Mouse (Mus musculus) limb, embryonic 12.5 days (tissue): ENCODE measurements around the gene Usp32. TPM values are rescaled to one million over a fixed set of nuclear protein-coding genes. Genes with fewer than 3 reads are reported as not detected.

Experiments
- ATAC-seq: fragments of 200-750 bp; cut with Nextera tagmentation; 2 replicates; pipeline ENCODE4 v1.8.0; 2017; ENCODE audit warnings: low read depth, moderate TSS enrichment; ENCODE audit not compliant: insufficient number of reproducible peaks, insufficient read depth, low FRiP score, low TSS enrichment
- H3K27ac ChIP-seq: fragments of 300-500 bp; sonication (generic); 2 replicates; pipeline ENCODE4 v1.5.1; 2016; ENCODE audit warnings: mild to moderate bottlenecking, moderate library complexity
- H3K27me3 ChIP-seq: fragments of 300-500 bp; sonication (generic); 2 replicates; pipeline ENCODE4 v1.6.1; 2016; ENCODE audit warnings: mild to moderate bottlenecking, moderate library complexity
- H3K36me3 ChIP-seq: fragments of 300-500 bp; sonication (generic); 2 replicates; pipeline ENCODE4 v1.6.1; 2016; ENCODE audit warnings: mild to moderate bottlenecking, moderate library complexity
- H3K4me1 ChIP-seq: fragments of 300-500 bp; sonication (generic); replicated peaks from 2 replicates; pipeline ENCODE4 v1.6.1; 2016
- H3K4me2 ChIP-seq: fragments of 300-500 bp; sonication (generic); 2 replicates; pipeline ENCODE4 v1.6.1; 2016; ENCODE audit warnings: mild to moderate bottlenecking, moderate library complexity
- H3K4me3 ChIP-seq: fragments of 300-500 bp; sonication (generic); replicated peaks from 2 replicates; pipeline ENCODE4 v1.5.1; 2016; ENCODE audit warnings: mild to moderate bottlenecking
- H3K9ac ChIP-seq: fragments of 300-500 bp; sonication (generic); replicated peaks from 2 replicates; pipeline ENCODE4 v1.6.1; 2016; ENCODE audit warnings: mild to moderate bottlenecking, moderate library complexity
- H3K9me3 ChIP-seq: fragments of 300-500 bp; sonication (generic); 2 replicates; pipeline ENCODE4 v1.6.1; 2016; ENCODE audit warnings: mild to moderate bottlenecking, moderate library complexity
- WGBS: fragments of 180-500 bp; shearing (Covaris S2); methylation state at CpG from one replicate; pipeline ENCODE4 v1.1.7; 2016; 5-methylcytosine and 5-hydroxymethylcytosine counted together
- polyA plus RNA-seq: library from polyadenylated mRNA; unstranded; fragments of >200 nt; fragmentation: Nextera tagmentation; extraction: Ambion mirVana; gene quantifications from 2 replicates; pipeline ENCODE4 v1.2.1, GENCODE M21; 2016

Gene Usp32
- polyA plus RNA-seq, 1 experiment from 2014 or later, result 5.2 TPM

- no peak overlapping the region for H3K4me3 ChIP-seq
- no peaks in the 10 kb centered on the region for H3K36me3 ChIP-seq
- H3K9ac ChIP-seq, result no peak overlapping the region
- H3K4me2 ChIP-seq, result no peak overlapping the region
- H3K4me1 ChIP-seq, result no peaks in the 10 kb centered on the region
- no peak overlapping the region for H3K27ac ChIP-seq
- H3K9me3 ChIP-seq, result no peaks in the 10 kb centered on the region
- H3K27me3 ChIP-seq, result no peaks in the 10 kb centered on the region
- 88% methylated on average over 4 of the region's 4 CpGs for WGBS
- ATAC-seq, result no peak
Observed at GRCm38 (mm10) chr11:85058562-85058961, 81.4 kb downstream of the Usp32 start.

GRCm38 (mm10) chr11:85057544-85057943 is 82.4 kb downstream of the Usp32 start:
- Histone ChIP-seq H3K4me1 (no peaks in the 10 kb centered on the region), H3K9me3 (no peaks in the 10 kb centered on the region), H3K4me3 (no peak overlapping the region), H3K36me3 (no peaks in the 10 kb centered on the region), H3K27ac (no peak overlapping the region), H3K27me3 (no peaks in the 10 kb centered on the region), H3K9ac (no peak overlapping the region), H3K4me2 (no peak overlapping the region)
- ATAC-seq, result no peak
- 94% methylated on average over 1 of the region's 1 CpGs for WGBS

GRCm38 (mm10) chr11:85056901-85057300 is 83.1 kb downstream of the Usp32 start:
- Histone ChIP-seq H3K27me3 (no peaks in the 10 kb centered on the region), H3K36me3 (no peaks in the 10 kb centered on the region), H3K27ac (no peak overlapping the region), H3K9ac (no peak overlapping the region), H3K4me1 (no peaks in the 10 kb centered on the region), H3K9me3 (no peaks in the 10 kb centered on the region), H3K4me3 (no peak overlapping the region), H3K4me2 (no peak overlapping the region)
- ATAC-seq, result no peak
- WGBS, result 84% methylated on average over 5 of the region's 5 CpGs

GRCm38 (mm10) chr11:85055561-85055960 is 84.4 kb downstream of the Usp32 start:
- Histone ChIP-seq H3K9ac (no peak overlapping the region), H3K27me3 (no peaks in the 10 kb centered on the region), H3K36me3 (0 out of 2 replicates have a peak, but pooled peaks cover 2% of the 10 kb centered on the region), H3K27ac (no peak overlapping the region), H3K9me3 (no peaks in the 10 kb centered on the region), H3K4me2 (no peak overlapping the region), H3K4me1 (no peaks in the 10 kb centered on the region), H3K4me3 (no peak overlapping the region)
- WGBS, result 89% methylated on average over 2 of the region's 2 CpGs
- ATAC-seq, result no peak

GRCm38 (mm10) chr11:85039256-85039655 is 100.7 kb downstream of the Usp32 start:
- Histone ChIP-seq H3K4me3 (no peak overlapping the region), H3K9me3 (no peaks in the 10 kb centered on the region), H3K36me3 (peaks cover 28% of the 10 kb centered on the region; the same call in 1 of the 2 replicates), H3K4me1 (no peaks in the 10 kb centered on the region), H3K4me2 (no peak overlapping the region), H3K27ac (no peak overlapping the region), H3K27me3 (no peaks in the 10 kb centered on the region), H3K9ac (no peak overlapping the region)
- WGBS, result 90% methylated on average over 3 of the region's 3 CpGs
- no peak for ATAC-seq

- Histone ChIP-seq H3K4me3 (no peak overlapping the region), H3K36me3 (peaks cover 50% of the 10 kb centered on the region), H3K27ac (no peak overlapping the region), H3K9ac (no peak overlapping the region), H3K4me2 (no peak overlapping the region), H3K27me3 (no peaks in the 10 kb centered on the region), H3K9me3 (no peaks in the 10 kb centered on the region), H3K4me1 (no peaks in the 10 kb centered on the region)
- ATAC-seq, result no peak
Observed at GRCm38 (mm10) chr11:85013121-85013520, 126.8 kb downstream of the Usp32 start.

- no peaks in the 10 kb centered on the region for H3K27me3 ChIP-seq
- H3K9me3 ChIP-seq, result no peaks in the 10 kb centered on the region
- peaks cover 48% of the 10 kb centered on the region for H3K36me3 ChIP-seq
- no peaks in the 10 kb centered on the region for H3K4me1 ChIP-seq
- ATAC-seq, result no peak
- H3K4me3 ChIP-seq, result no peak overlapping the region
- no peak overlapping the region for H3K4me2 ChIP-seq
- no peak overlapping the region for H3K27ac ChIP-seq
- H3K9ac ChIP-seq, result no peak overlapping the region
- 92% methylated on average over 3 of the region's 3 CpGs for WGBS
Observed at GRCm38 (mm10) chr11:85003566-85003965, 136.4 kb downstream of the Usp32 start.

- no peak for ATAC-seq
- H3K4me3 ChIP-seq, result no peak overlapping the region
- H3K27me3 ChIP-seq, result no peaks in the 10 kb centered on the region
- WGBS, result 83% methylated on average over 1 of the region's 1 CpGs
- no peak overlapping the region for H3K27ac ChIP-seq
- no peaks in the 10 kb centered on the region for H3K4me1 ChIP-seq
- no peak overlapping the region for H3K9ac ChIP-seq
- H3K4me2 ChIP-seq, result no peak overlapping the region
- peaks cover 63% of the 10 kb centered on the region for H3K36me3 ChIP-seq
- no peaks in the 10 kb centered on the region for H3K9me3 ChIP-seq
Observed at GRCm38 (mm10) chr11:84995241-84995640, 144.7 kb downstream of the Usp32 start.

GRCm38 (mm10) chr11:84992996-84993395 is 147.0 kb downstream of the Usp32 start:
- no peak for ATAC-seq
- 89% methylated on average over 1 of the region's 1 CpGs for WGBS
- Histone ChIP-seq H3K9me3 (no peaks in the 10 kb centered on the region), H3K27ac (no peak overlapping the region), H3K9ac (no peak overlapping the region), H3K4me2 (no peak overlapping the region), H3K27me3 (no peaks in the 10 kb centered on the region), H3K4me1 (no peaks in the 10 kb centered on the region), H3K36me3 (peaks cover 73% of the 10 kb centered on the region), H3K4me3 (no peak overlapping the region)

GRCm38 (mm10) chr11:84988341-84988919 is 151.5 kb downstream of the Usp32 start:
- Histone ChIP-seq H3K9me3 (no peaks in the 10 kb centered on the region), H3K4me1 (no peaks in the 10 kb centered on the region), H3K9ac (no peak overlapping the region), H3K4me2 (no peak overlapping the region), H3K36me3 (peaks cover 57% of the 10 kb centered on the region), H3K27me3 (no peaks in the 10 kb centered on the region), H3K27ac (no peak overlapping the region), H3K4me3 (no peak overlapping the region)
- no peak for ATAC-seq
- 93% methylated on average over 3 of the region's 3 CpGs for WGBS

GRCm38 (mm10) chr11:84985421-84985820 is 154.5 kb downstream of the Usp32 start:
- no peak for ATAC-seq
- 70% methylated on average over 6 of the region's 6 CpGs for WGBS
- Histone ChIP-seq H3K4me1 (no peaks in the 10 kb centered on the region), H3K4me2 (no peak overlapping the region), H3K36me3 (peaks cover 32% of the 10 kb centered on the region), H3K27ac (no peak overlapping the region), H3K4me3 (no peak overlapping the region), H3K9ac (no peak overlapping the region), H3K9me3 (no peaks in the 10 kb centered on the region), H3K27me3 (no peaks in the 10 kb centered on the region)

- Histone ChIP-seq H3K9me3 (no peaks in the 10 kb centered on the region), H3K36me3 (0 out of 2 replicates have a peak, but pooled peaks cover 4% of the 10 kb centered on the region), H3K9ac (no peak overlapping the region), H3K4me2 (no peak overlapping the region), H3K27me3 (no peaks in the 10 kb centered on the region), H3K27ac (no peak overlapping the region), H3K4me3 (no peak overlapping the region), H3K4me1 (no peaks in the 10 kb centered on the region)
- WGBS, result 72% methylated on average over 2 of the region's 2 CpGs
- no peak for ATAC-seq
Observed at GRCm38 (mm10) chr11:84980697-84981096, 159.3 kb downstream of the Usp32 start.
